Mouse (Mus musculus) heart, postnatal 10 days (tissue): ENCODE results near the gene Smim12. TPM values are rescaled to one million over a fixed set of nuclear protein-coding genes. Genes with fewer than 3 reads are reported as not detected.

Experiments
- DNase-seq, 2 experiments: peaks; one replicate each; pipeline ENCODE4 v3.0.0; 2021
- intact Hi-C: fragments of 180-260 bp; cut with DNase I; formaldehyde crosslinking; loops from one replicate; pipeline ENCODE4 v1.15.1; 2025
- total RNA-seq, 2 experiments: library from RNA; stranded (reverse); gene quantifications; 2 replicates each; pipeline ENCODE4 v1.2.3; 2021

Gene Smim12
- total RNA-seq, 2 experiments from 2014 or later = 40.9 to 46.2 TPM

GRCm38 (mm10) chr4:127233416-127234125, 10.0 kb upstream of the Smim12 start:
- DNase-seq = no peak
- intact Hi-C loops = no loop called here

DNA sequence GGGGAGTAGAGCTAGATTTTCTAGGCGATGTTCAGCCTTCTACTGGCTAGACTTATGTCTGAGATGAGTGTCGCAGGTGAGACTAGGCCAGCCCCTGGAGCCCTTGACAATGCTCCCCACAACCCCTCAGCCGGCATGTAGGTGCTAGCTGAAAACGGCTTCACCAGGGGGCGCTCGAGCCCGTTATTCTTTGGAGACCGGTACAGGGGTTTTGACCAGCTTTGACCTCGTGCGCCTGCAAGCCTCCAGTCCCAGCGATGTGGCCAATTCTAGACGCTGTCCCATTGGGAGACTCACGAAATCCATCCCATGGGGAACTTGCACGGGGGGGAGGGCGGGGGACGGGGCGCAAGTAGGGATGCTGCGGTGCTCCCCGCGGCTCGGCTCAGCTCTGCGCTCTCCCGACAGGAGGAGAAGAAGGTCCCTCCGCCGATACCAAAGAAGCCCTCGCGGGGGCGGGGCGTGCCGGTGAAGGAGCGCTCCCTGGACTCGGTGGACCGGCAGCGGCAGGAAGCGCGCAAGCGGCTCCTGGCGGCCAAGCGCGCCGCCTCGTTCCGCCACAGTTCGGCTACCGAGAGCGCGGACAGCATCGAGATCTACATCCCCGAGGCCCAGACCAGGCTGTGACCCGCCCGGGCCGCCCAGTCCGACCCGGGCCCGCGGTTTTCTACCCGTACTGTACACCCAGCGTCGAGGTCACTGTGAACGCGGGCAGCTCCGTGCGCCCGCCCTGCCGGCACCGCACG, 7.7 kb upstream of the Smim12 start:
- DNase-seq = peak; percentile 88 to 93
- intact Hi-C loops = loop anchor here (1.0 kb wide), 1 partner anchor 83 kb away; no protein-coding TSS in a partner anchor

DNA sequence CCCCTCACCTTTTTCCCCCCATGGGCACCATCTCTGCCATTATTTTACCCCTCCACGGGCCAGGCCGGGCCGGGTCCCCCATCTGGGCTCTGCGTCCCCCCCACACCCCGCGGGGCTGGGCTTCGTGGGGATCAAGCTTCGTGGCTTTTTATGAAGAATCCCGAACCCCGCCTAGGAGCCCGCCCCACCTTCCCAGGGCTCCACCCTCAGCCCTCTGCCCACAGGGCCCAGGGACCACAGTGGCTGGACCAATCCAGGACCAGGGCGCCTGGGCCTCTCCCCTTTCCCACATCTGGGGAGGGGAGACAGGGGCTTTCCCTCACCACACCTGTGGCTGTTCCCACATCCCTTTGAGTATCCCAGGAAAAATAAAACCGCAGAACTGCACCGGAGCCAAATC, 7.0 kb upstream of the Smim12 start:
- intact Hi-C loops = no loop called here
- DNase-seq = no peak

DNA sequence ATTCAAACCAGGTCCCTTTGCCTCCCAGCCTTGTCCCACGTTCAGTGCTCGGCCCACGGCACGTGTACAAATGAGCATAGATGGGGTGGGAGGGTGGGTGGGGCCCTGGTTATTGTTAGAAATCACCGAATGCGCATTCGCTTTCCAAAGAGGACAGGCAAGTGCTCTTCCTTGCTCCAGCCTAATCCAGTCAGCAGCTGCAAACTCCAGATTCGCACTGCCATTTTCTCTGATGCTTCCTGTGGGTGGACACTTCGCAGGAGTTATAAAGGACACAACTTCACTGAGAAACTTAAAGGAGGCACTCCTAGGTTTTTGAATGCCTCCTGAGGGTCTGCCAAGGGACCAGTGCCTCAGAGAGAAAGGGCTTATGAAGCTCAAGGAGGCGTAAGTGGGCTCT, 6.3 kb upstream of the Smim12 start:
- intact Hi-C loops = no loop called here
- no peak for DNase-seq

DNA sequence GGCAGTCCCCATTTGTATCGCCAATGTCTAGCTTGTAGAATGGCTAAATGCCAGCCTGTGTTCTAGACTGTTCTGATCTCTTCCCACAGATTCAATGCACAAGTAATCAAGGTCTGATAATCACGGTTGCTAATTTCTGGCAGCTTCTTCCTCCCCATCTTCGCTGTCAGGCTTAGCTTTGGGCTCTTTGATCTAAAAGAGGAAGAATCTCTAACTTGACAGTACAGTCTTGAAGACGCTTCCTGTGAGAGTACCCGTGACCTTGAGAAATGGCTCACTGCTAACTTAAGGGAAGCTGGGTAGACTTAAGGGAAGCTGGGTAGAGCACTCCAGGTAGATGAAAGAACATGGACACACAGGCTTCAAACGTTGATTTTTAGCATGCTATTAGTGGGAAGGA, 888 bp upstream of the Smim12 start:
- intact Hi-C loops = loop anchor here (10.0 kb wide), 2 partner anchors 168 to 688 kb away; partner anchors contain the start of genes Clspn and Zmym6
- no peak for DNase-seq

GRCm38 (mm10) chr4:127243953-127244352, 369 bp downstream of the Smim12 start:
- intact Hi-C loops = loop anchor here (10.0 kb wide), 2 partner anchors 169 to 689 kb away; partner anchors contain the start of genes Clspn and Zmym6
- no peak for DNase-seq

- intact Hi-C loops = loop anchor here (1.0 to 10.0 kb wide), 3 partner anchors 69 to 695 kb away; partner anchors contain the start of genes Clspn and Zmym6
- peak; percentile 97 to 99 for DNase-seq
Measured at GRCm38 (mm10) chr4:127249701-127250349, 6.2 kb downstream of the Smim12 start.

DNA sequence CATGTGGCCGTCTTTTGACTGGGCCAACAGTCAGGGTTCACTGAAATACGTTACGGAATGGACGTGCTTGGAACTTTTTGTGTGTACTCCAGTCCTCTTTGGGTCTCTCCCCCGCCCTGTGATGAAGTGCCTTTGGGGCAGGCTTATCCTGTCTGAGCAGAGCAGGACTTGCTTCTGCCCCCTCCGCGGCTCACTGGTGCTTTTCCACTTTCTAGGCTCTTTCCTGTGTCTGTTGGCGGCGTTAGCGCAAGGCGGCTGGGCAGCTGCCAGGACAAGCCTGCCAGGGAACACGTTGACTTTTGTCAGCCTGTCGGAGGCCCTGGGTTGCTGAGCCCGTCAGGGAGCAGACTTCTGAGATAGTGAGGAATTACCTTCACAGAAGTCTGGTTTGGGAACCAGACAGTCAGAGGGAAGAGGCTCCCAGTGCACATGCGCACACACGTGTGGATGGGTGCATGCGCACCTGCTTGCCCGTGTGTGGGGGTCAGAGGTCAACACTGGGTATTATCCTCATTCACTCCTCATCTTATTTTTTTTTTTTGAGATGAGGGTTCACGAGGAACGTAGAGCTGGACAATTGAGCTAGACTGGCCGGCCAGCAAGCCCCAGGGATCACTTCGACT, 8.5 kb downstream of the Smim12 start:
- intact Hi-C loops = no loop called here

DNA sequence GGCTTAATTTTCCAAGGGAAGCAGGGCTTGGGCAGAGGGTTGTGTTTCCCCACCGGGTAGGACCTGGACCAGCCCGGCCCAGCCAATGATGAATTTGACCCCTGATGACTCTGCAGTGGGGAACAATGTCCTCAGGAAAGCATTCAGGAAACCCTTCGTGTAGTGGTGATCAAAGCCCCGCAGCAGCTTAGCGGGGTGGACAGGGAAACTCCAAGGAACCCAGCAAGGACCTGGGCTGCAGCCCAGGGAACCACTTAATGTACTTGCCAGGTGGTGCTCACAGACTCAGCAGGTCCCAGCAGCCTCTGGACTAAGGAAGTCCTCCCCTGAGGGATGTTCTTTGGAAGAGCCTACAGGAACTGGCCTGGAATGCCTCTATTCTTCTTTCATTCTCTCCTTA, 13.2 kb downstream of the Smim12 start:
- intact Hi-C loops = no loop called here
- peak; percentile 52 to 60 for DNase-seq

More for the DNA sequence above, 8.5 kb downstream of the Smim12 start:
- DNase-seq = peak; percentile 82 to 87

DNA sequence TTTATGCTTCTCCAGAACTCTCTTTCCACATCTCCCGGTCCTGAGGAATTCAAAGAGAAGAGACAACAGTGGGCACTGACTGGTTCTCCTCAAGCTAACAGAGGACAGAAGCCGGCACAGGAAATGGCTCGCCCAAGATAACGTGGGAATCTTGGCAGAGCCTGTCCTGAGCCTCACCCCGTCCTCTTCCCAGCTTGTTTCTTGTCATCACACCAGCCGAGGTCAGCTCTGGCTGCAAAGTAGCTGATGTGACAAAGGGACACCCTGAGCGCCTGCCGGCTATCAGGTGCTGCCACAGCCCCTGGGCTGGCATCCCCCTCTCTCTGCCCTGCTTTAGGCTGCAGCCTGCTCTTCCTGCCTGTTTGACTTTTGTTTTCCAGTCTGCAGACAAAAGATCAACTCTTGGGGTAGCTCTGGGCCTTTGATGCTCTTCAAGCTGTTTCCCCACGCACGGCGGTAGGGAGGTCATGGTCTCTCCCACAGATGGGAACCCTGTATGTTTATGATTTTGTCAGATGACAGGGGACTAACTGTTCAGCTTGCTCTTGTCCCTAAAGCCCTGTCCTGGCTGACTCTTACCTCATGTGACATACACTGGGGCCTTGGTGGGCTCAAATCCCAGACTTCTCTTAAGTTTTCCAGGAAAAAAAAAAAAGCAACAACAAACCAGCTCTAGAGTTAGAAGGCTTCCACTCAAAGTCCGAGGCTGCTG, 14.8 kb downstream of the Smim12 start:
- DNase-seq = peak; percentile 50 to 63
- intact Hi-C loops = no loop called here

- intact Hi-C loops = no loop called here
- DNase-seq = no peak
Measured at GRCm38 (mm10) chr4:127261601-127262000, 18.0 kb downstream of the Smim12 start.

DNA sequence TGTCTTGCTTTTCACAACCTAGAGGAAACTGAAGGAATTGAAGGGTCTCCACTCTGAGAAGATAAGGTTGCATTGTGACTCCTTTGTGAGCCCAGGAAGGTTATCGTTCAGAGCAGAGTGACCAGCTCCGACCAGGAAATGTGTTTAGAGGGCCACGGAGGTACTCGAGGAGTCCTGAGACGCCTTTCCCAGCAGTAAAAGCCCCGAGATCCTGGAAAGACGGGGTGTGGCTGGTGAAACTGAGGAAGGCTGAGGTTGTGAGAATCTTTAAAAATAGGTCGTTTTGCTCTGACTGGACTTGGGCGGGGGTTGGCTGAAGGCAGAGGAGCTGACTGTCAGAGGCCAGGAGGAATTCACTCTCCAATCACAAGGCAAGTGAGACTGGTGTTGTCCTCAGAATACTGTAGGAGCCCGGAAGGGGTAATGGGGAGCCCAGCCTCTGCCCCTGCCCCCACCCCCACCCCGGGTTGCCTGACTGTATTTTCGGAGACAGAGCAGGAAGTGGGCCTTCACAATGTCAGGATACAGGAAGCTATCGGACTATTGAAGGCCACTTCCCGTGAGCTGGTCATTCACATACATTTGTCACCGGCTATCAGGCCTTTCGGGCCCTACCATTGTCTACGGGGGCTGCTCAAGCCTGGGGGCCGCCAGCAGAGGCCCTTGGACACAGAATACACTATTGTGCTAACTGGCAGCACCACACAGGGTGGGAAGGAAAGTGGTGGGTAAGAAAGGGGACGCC, 20.0 kb downstream of the Smim12 start:
- intact Hi-C loops = no loop called here
- DNase-seq = peak; percentile 31 to 35

- intact Hi-C loops = no loop called here
- DNase-seq = no peak
Measured at GRCm38 (mm10) chr4:127264183-127264554, 20.6 kb downstream of the Smim12 start.

GRCm38 (mm10) chr4:127278451-127279001, 34.9 kb downstream of the Smim12 start:
- intact Hi-C loops = no loop called here

GRCm38 (mm10) chr4:127279241-127279640, 35.7 kb downstream of the Smim12 start:
- intact Hi-C loops = no loop called here
- peak in 1 of 2 experiments; percentile 24 for DNase-seq

More at GRCm38 (mm10) chr4:127278451-127279001, 34.9 kb downstream of the Smim12 start:
- peak; percentile 64 to 66 for DNase-seq

GRCm38 (mm10) chr4:127286907-127287306, 43.3 kb downstream of the Smim12 start:
- DNase-seq = peak in 1 of 2 experiments; percentile 27
- intact Hi-C loops = no loop called here

DNA sequence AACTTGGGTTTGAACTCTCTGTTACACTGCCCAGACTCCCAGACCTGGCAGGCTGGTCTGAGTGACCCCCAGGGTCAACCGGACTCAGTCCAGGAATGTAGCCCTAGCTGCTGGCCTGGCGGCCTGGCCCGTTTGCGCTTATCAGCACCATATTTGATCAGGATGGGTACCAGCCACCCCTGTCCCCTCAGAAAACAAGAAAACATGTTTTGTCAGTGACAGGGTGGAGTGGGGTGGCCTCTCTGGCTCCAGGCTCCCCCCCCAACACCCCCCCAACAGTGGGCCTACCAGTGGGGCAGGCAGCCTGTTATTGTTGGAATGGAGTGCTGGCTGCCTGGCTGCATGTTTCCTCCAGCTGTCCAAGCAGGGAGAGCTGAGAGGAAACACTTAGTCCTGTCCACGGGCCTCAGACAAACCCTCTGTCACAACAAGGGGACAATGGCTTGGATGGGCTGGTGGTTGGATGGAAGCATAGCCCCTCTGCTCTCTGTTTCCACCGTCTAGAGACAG, 45.5 kb downstream of the Smim12 start:
- DNase-seq = peak; percentile 66 to 75
- intact Hi-C loops = no loop called here

GRCm38 (mm10) chr4:127292631-127293030, 49.0 kb downstream of the Smim12 start:
- intact Hi-C loops = no loop called here
- DNase-seq = no peak
